ENCODE assay signal across 22 mouse cellular contexts in genomic region chr12:44378431-44379161, GRCm38 (mm10). TPM values are rescaled to one million over a fixed set of nuclear protein-coding genes. Genes with fewer than 3 reads are reported as not detected.
DNase-seq lines count a peak whose midpoint lies in the region; ATAC-seq lines count a peak whose summit lies in the region.
"Had no signal": no experiment of that assay in that cellular context is flagged by ENCODE, and none has a peak within 500 bp of the region (broad histone marks: within the 10 kb centered on the region; RNA-seq: fewer than 3 reads in every experiment).

No protein-coding gene starts in this region.

- DNase-seq in hindbrain, embryonic 10.5 days (ENCODE audit: low spot score): no peak
- DNase-seq in lung, postnatal 25 days (ENCODE audit: low spot score): no peak
- peak; percentile 49 to 65 for DNase-seq in right cerebral cortex, postnatal 10 days (ENCODE audit: low spot score in 2 of 2)
- DNase-seq in right cerebral cortex, postnatal 36 days (ENCODE audit: low spot score in 2 of 2): no peak
- DNase-seq in gastrocnemius, postnatal 14 days: no peak
- DNase-seq: adrenal gland, adult 2 months; B cell, adult 2 months; cerebellum, adult 11-12 months; gastrocnemius, postnatal 25 days; heart, adult 18-20 months; heart, postnatal 10 days; kidney, postnatal 36 days; midbrain, embryonic 14.5 days had no signal

- no peak overlapping the region for H3K4me3 ChIP-seq in hindbrain, embryonic 12.5 days
- no peak overlapping the region for H3K4me3 ChIP-seq in hindbrain, embryonic 10.5 days
- no peak overlapping the region for H3K4me3 ChIP-seq in lung, embryonic 16.5 days (ENCODE audit: low read length)
- H3K4me3 ChIP-seq: forebrain, embryonic 10.5 days; heart, embryonic 12.5 days had no signal

- intact Hi-C loops in gastrocnemius, postnatal 14 days (cut with DNase I; ENCODE audit: low total_unique reads): no loop called here

- H3K27ac ChIP-seq in hindbrain, embryonic 12.5 days: peak overlapping the region; percentile 17; the same call in 1 of the 2 replicates
- no peak overlapping the region for H3K27ac ChIP-seq in hindbrain, embryonic 10.5 days
- peak overlapping the region; percentile 35 for H3K27ac ChIP-seq in lung, embryonic 16.5 days (ENCODE audit: low read length)
- H3K27ac ChIP-seq: forebrain, embryonic 10.5 days; stomach, postnatal 0 days had no signal

- 68% methylated on average over 8 of the region's 8 CpGs for WGBS in hindbrain, embryonic 12.5 days
- 76% methylated on average over 8 of the region's 8 CpGs for WGBS in hindbrain, embryonic 10.5 days
- 60% methylated on average over 8 of the region's 8 CpGs for WGBS in lung, embryonic 16.5 days

- ATAC-seq in hindbrain, embryonic 12.5 days (ENCODE audit: low FRiP score): no peak
- peak; percentile 75 for ATAC-seq in lung, embryonic 16.5 days (ENCODE audit: low read depth)
- ATAC-seq: intestine, postnatal 0 days had no signal

- H3K9ac ChIP-seq in hindbrain, embryonic 12.5 days: no peak overlapping the region
- H3K9ac ChIP-seq in lung, embryonic 16.5 days (ENCODE audit: low read length): no peak overlapping the region
- H3K9ac ChIP-seq: heart, embryonic 12.5 days had no signal

- no peaks in the 10 kb centered on the region for H3K36me3 ChIP-seq in hindbrain, embryonic 12.5 days
- no peaks in the 10 kb centered on the region for H3K36me3 ChIP-seq in hindbrain, embryonic 10.5 days
- no peaks in the 10 kb centered on the region for H3K36me3 ChIP-seq in lung, embryonic 16.5 days (ENCODE audit: control insufficient read depth, insufficient read depth, low read length)
- H3K36me3 ChIP-seq: forebrain, embryonic 10.5 days; G1E; heart, embryonic 12.5 days had no signal

- no peaks in the 10 kb centered on the region for H3K4me1 ChIP-seq in hindbrain, embryonic 12.5 days
- H3K4me1 ChIP-seq in hindbrain, embryonic 10.5 days (replicated peaks): no peaks in the 10 kb centered on the region
- H3K4me1 ChIP-seq in lung, embryonic 16.5 days (replicated peaks; ENCODE audit: control insufficient read depth, insufficient read depth, low read length): 0 out of 2 replicates have a peak, but pooled peaks cover 3% of the 10 kb centered on the region
- H3K4me1 ChIP-seq: forebrain, embryonic 10.5 days; heart, embryonic 12.5 days had no signal

- H3K27me3 ChIP-seq in hindbrain, embryonic 12.5 days: no peaks in the 10 kb centered on the region; the same call in 1 of the 2 replicates
- H3K27me3 ChIP-seq in hindbrain, embryonic 10.5 days (ENCODE audit: insufficient read depth, poor library complexity, severe bottlenecking): no peaks in the 10 kb centered on the region
- no peaks in the 10 kb centered on the region for H3K27me3 ChIP-seq in lung, embryonic 16.5 days (ENCODE audit: control insufficient read depth, insufficient read depth, low read depth, low read length)
- H3K27me3 ChIP-seq: CH12.LX; heart, embryonic 12.5 days had no signal

- no peaks in the 10 kb centered on the region for H3K9me3 ChIP-seq in hindbrain, embryonic 12.5 days (replicated peaks)
- H3K9me3 ChIP-seq in hindbrain, embryonic 10.5 days: no peaks in the 10 kb centered on the region
- no peaks in the 10 kb centered on the region for H3K9me3 ChIP-seq in lung, embryonic 16.5 days (ENCODE audit: control insufficient read depth, low read length)
- H3K9me3 ChIP-seq: forebrain, embryonic 10.5 days; G1E; heart, embryonic 12.5 days had no signal

- H3K4me2 ChIP-seq in hindbrain, embryonic 12.5 days (replicated peaks): no peak overlapping the region
- H3K4me2 ChIP-seq in lung, embryonic 16.5 days (ENCODE audit: low read depth, low read length): no peak overlapping the region
- H3K4me2 ChIP-seq: heart, embryonic 12.5 days had no signal

RNA-seq across cellular contexts. Expression of gene Nrcam, which starts 49.9 kb away (rescaled TPM):
- 97.0 and 110 TPM in 2 replicates for polyA plus RNA-seq in hindbrain, embryonic 12.5 days (2016; fragmentation: Nextera tagmentation; extraction: Ambion mirVana)
- polyA plus RNA-seq in hindbrain, embryonic 10.5 days (2016; fragmentation: Nextera tagmentation; extraction: Ambion mirVana): 24.2 and 46.9 TPM in 2 replicates
- 21.8 and 26.5 TPM in 2 replicates for polyA plus RNA-seq in lung, embryonic 16.5 days (2015; fragmentation: Nextera tagmentation; extraction: Ambion mirVana)
- 1 to 10 TPM; 1.4 to 3.5 TPM for total RNA-seq in gastrocnemius, postnatal 14 days (2021)
- total RNA-seq: liver, adult 2 months had no signal
- polyA plus RNA-seq: G1E; liver, adult 2 months had no signal

Comparison
In these comparisons a context has a peak if more than half of its experiments do, and no peak if none do; other contexts are left out.
1. DNase-seq: peak in right cerebral cortex, postnatal 10 days (2 of 2); none in hindbrain, embryonic 10.5 days (single experiment), lung, postnatal 25 days (single experiment), right cerebral cortex, postnatal 36 days (0 of 2) and gastrocnemius, postnatal 14 days (single experiment).